Mouse (Mus musculus) CD4-positive, CD25-positive, alpha-beta regulatory T cell, adult 4 months (primary cell): Measurements from ENCODE around the gene Havcr2. TPM values are rescaled to one million over a fixed set of nuclear protein-coding genes. Genes with fewer than 3 reads are reported as not detected.
"Not testable (repeated sequence)": the region's sequence is repeated elsewhere in the genome, so short reads cannot be mapped to it uniquely, and the experiment has no call there.

Experiments used
- ATAC-seq: one replicate; pipeline ENCODE4 v1.8.0; 2017
- polyA plus RNA-seq, 2 experiments: library from polyadenylated mRNA; unstranded; fragments of 100-300 nt; shearing (Covaris generic); gene quantifications; one replicate each; pipeline ENCODE4 v1.2.1; 2017

The Havcr2 gene
- 1 to 10 TPM; 2.8 to 3.3 TPM for polyA plus RNA-seq

GRCm38 (mm10) chr11:46454453-46455045, at the start of gene Havcr2:
Gene Havcr2, plus strand, starts transcription at chr11:46454935.
- ATAC-seq = peak; percentile 54

- peak; percentile 83 for ATAC-seq
These were observed 49.7 kb upstream of the Havcr2 start for GRCm38 (mm10) chr11:46404986-46405385.

GRCm38 (mm10) chr11:46406721-46407120, 48.0 kb upstream of the Havcr2 start:
- no peak for ATAC-seq

- ATAC-seq = no peak
These were observed 44.6 kb upstream of the Havcr2 start for GRCm38 (mm10) chr11:46410018-46410563.

GRCm38 (mm10) chr11:46418438-46418837, 36.3 kb upstream of the Havcr2 start:
- ATAC-seq = no peak

- ATAC-seq = no peak
These were observed 35.9 kb upstream of the Havcr2 start for GRCm38 (mm10) chr11:46418860-46419259.

- ATAC-seq = peak; percentile 87
These were observed 33.4 kb upstream of the Havcr2 start for GRCm38 (mm10) chr11:46421086-46421888.

- not testable (repeated sequence) for ATAC-seq
These were observed 26.6 kb upstream of the Havcr2 start for GRCm38 (mm10) chr11:46428131-46428530.

GRCm38 (mm10) chr11:46430123-46430522, 24.6 kb upstream of the Havcr2 start:
- no peak for ATAC-seq

GRCm38 (mm10) chr11:46431129-46431528, 23.6 kb upstream of the Havcr2 start:
- ATAC-seq = peak; percentile 97

- no peak for ATAC-seq
These were observed 19.4 kb upstream of the Havcr2 start for GRCm38 (mm10) chr11:46435363-46435762.

- ATAC-seq = peak; percentile 97
These were observed 17.8 kb upstream of the Havcr2 start, which contains the start of gene Med7 for GRCm38 (mm10) chr11:46436760-46437458. Gene Med7, plus strand, starts transcription at chr11:46436925.

- ATAC-seq = peak; percentile 63
These were observed 17.2 kb upstream of the Havcr2 start for GRCm38 (mm10) chr11:46437459-46438000.

- no peak for ATAC-seq
These were observed 15.7 kb upstream of the Havcr2 start for GRCm38 (mm10) chr11:46439005-46439543.

- ATAC-seq = no peak
These were observed 13.0 kb upstream of the Havcr2 start for GRCm38 (mm10) chr11:46441774-46442173.

GRCm38 (mm10) chr11:46443152-46443551, 11.6 kb upstream of the Havcr2 start:
- ATAC-seq = peak; percentile 28

- no peak for ATAC-seq
These were observed 10.8 kb upstream of the Havcr2 start for GRCm38 (mm10) chr11:46443979-46444378.

GRCm38 (mm10) chr11:46446150-46446549, 8.6 kb upstream of the Havcr2 start:
- ATAC-seq = no peak

- ATAC-seq = peak; percentile 74
These were observed 6.9 kb upstream of the Havcr2 start for GRCm38 (mm10) chr11:46447644-46448484.

- ATAC-seq = no peak
These were observed 5.2 kb upstream of the Havcr2 start for GRCm38 (mm10) chr11:46449461-46450080.

- ATAC-seq = no peak
These were observed 5.2 kb downstream of the Havcr2 start for GRCm38 (mm10) chr11:46459960-46460359.
